Mouse (Mus musculus) NIH3T3 (cell line): ENCODE data around the gene Eif1ad.
A peak's percentile ranks its signal among the peaks of the same experiment; 100 is the strongest.
"Not testable (repeated sequence)": the region's sequence is repeated elsewhere in the genome, so short reads cannot be mapped to it uniquely, and the experiment has no call there.

Source experiments
- DNase-seq: peaks from one replicate; pipeline ENCODE4 v3.0.0-alpha.2; 2012; ENCODE audit warnings: low read depth

The Eif1ad gene

GRCm38 (mm10) chr19:5366175-5367052, at the start of gene Eif1ad:
Gene Eif1ad (plus strand): TSS chr19:5366741.
- peak; percentile 98 for DNase-seq

- no peak for DNase-seq
These were observed 42.7 kb upstream of the Eif1ad start for GRCm38 (mm10) chr19:5323801-5324200.

GRCm38 (mm10) chr19:5327970-5328369, 38.6 kb upstream of the Eif1ad start:
- DNase-seq, result no peak

- DNase-seq, result peak; percentile 91
These were observed 31.8 kb upstream of the Eif1ad start for GRCm38 (mm10) chr19:5334741-5335140.

GRCm38 (mm10) chr19:5335441-5335840, 31.1 kb upstream of the Eif1ad start, which contains the start of gene Catsper1:
Gene Catsper1 (plus strand): TSS chr19:5335741.
- DNase-seq, result no peak

- DNase-seq, result peak; percentile 95
These were observed 28.6 kb upstream of the Eif1ad start for GRCm38 (mm10) chr19:5337975-5338374.

- no peak for DNase-seq
These were observed 25.2 kb upstream of the Eif1ad start for GRCm38 (mm10) chr19:5341360-5341759.

GRCm38 (mm10) chr19:5345297-5346131, 21.0 kb upstream of the Eif1ad start:
- DNase-seq, result peak; percentile 90

GRCm38 (mm10) chr19:5348064-5348463, 18.5 kb upstream of the Eif1ad start:
- no peak for DNase-seq

GRCm38 (mm10) chr19:5348526-5349501, 17.7 kb upstream of the Eif1ad start:
- DNase-seq, result peak; percentile 68

- not testable (repeated sequence) for DNase-seq
These were observed 17.1 kb upstream of the Eif1ad start, which contains the start of gene Cst6 for GRCm38 (mm10) chr19:5349502-5349873. Gene Cst6 (minus strand): TSS chr19:5349574.

- DNase-seq, result no peak
These were observed 12.9 kb upstream of the Eif1ad start for GRCm38 (mm10) chr19:5353609-5354008.

GRCm38 (mm10) chr19:5356080-5356479, 10.5 kb upstream of the Eif1ad start:
- DNase-seq, result no peak

GRCm38 (mm10) chr19:5362186-5362585, 4.4 kb upstream of the Eif1ad start:
- DNase-seq, result no peak

GRCm38 (mm10) chr19:5364124-5364523, 2.4 kb upstream of the Eif1ad start:
- no peak for DNase-seq

- no peak for DNase-seq
These were observed 790 bp upstream of the Eif1ad start for GRCm38 (mm10) chr19:5365751-5366150.

GRCm38 (mm10) chr19:5367053-5367359, 465 bp downstream of the Eif1ad start, which contains the start of gene Banf1:
Gene Banf1 (minus strand): TSS chr19:5367168.
- no peak for DNase-seq

- DNase-seq, result peak; percentile 66
These were observed 914 bp downstream of the Eif1ad start for GRCm38 (mm10) chr19:5367455-5367854.

- peak; percentile 50 for DNase-seq
These were observed 4.4 kb downstream of the Eif1ad start for GRCm38 (mm10) chr19:5370932-5371331.

GRCm38 (mm10) chr19:5372724-5373123, 6.2 kb downstream of the Eif1ad start:
- no peak for DNase-seq

GRCm38 (mm10) chr19:5374177-5374576, 7.6 kb downstream of the Eif1ad start:
- no peak for DNase-seq

- DNase-seq, result no peak
These were observed 8.2 kb downstream of the Eif1ad start for GRCm38 (mm10) chr19:5374748-5375147.
